Comparison of ENCODE assay signal across 8 mouse cellular contexts in the genomic region with DNA sequence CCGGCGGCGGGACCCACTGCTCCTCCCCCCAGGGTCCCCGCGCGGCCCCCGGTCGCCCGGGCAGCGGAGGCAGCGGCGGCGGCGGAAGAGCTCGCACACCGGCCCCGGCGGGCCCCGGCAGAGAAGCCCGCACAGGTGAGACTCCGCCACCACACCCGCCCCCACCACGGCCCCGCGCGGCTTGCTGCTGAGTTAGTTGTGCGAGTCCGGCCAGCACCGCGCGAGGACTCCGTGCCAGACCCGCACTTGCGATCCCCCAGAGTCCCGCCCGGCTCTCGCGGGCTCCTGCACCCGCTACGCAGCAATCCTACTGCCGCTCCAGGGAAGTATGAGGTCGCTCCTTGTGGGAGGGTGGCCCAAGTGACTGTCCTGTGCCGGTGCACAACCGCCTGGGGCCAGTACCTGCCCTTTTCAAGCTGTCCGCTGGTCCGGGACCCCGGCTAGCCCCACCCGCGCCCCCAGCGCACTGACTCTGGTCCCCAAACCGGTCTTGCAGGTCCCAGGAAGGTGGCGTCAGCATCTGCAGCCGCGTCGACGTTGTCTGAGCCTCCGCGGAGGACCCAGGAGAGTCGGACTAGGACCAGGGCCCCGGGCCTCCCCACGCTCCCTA. TPM values are rescaled to one million over a fixed set of nuclear protein-coding genes. Genes with fewer than 3 reads are reported as not detected.
A peak's percentile ranks its signal among the peaks of the same experiment; 100 is the strongest.
DNase-seq lines count a peak whose midpoint lies in the region; ATAC-seq and TF ChIP-seq lines count a peak whose summit lies in the region.

No protein-coding gene starts in this region.

- peak overlapping the region; percentile 76 for H3K9ac ChIP-seq in intestine, embryonic 14.5 days (ENCODE audit: low read length)
- peak overlapping the region; percentile 78 for H3K9ac ChIP-seq in liver, embryonic 14.5 days (replicated peaks)
- H3K9ac ChIP-seq in neural tube, embryonic 12.5 days: peak overlapping the region; percentile 80

- peak overlapping the region; percentile 71 for H3K4me3 ChIP-seq in intestine, embryonic 14.5 days (ENCODE audit: low read depth, low read length)
- H3K4me3 ChIP-seq in liver, embryonic 14.5 days (ENCODE audit: insufficient read depth in 1 of 2, low read depth in 2 of 2, low read length in 2 of 2): peak overlapping the region; percentile 57 to 66
- H3K4me3 ChIP-seq in neural tube, embryonic 12.5 days: peak overlapping the region; percentile 82

- no peak for TF ChIP-seq EP300 in liver, embryonic 14.5 days (IDR thresholded peaks at IDR 0.05; ENCODE audit: low read depth)

- 0 out of 2 replicates have a peak, but pooled peaks have one; percentile 22 for ATAC-seq in cerebellum, adult (ENCODE audit: insufficient number of reproducible peaks, low FRiP score, low TSS enrichment)
- ATAC-seq in erythroblast, adult 5-6 weeks (replicated peaks; ENCODE audit: low FRiP score, poor library complexity, severe bottlenecking): peak; percentile 29
- ATAC-seq in intestine, embryonic 14.5 days (replicated peaks; ENCODE audit: low FRiP score, low TSS enrichment, low read depth): peak; percentile 65
- ATAC-seq in liver, embryonic 14.5 days (ENCODE audit: insufficient read depth): peak; percentile 9
- ATAC-seq in neural tube, embryonic 12.5 days (ENCODE audit: low FRiP score, low read depth): peak; percentile 77

- peak overlapping the region; percentile 93 for H3K4me2 ChIP-seq in intestine, embryonic 14.5 days (ENCODE audit: low read length)
- peak overlapping the region; percentile 76 for H3K4me2 ChIP-seq in liver, embryonic 14.5 days (ENCODE audit: low read depth)
- H3K4me2 ChIP-seq in neural tube, embryonic 12.5 days (replicated peaks): peak overlapping the region; percentile 99

- H3K27ac ChIP-seq in intestine, embryonic 14.5 days (ENCODE audit: low read depth): peak overlapping the region; percentile 80
- H3K27ac ChIP-seq in liver, embryonic 14.5 days: peak overlapping the region; percentile 6; the same call in 1 of the 2 replicates
- H3K27ac ChIP-seq in neural tube, embryonic 12.5 days: no peak overlapping the region

- no peak for DNase-seq in cerebellum, adult 11 months
- peak; percentile 55 for DNase-seq in adrenal gland, adult 2 months
- DNase-seq in intestine, embryonic 14.5 days (ENCODE audit: low spot score): peak; percentile 84
- DNase-seq in liver, embryonic 14.5 days (ENCODE audit: low read depth in 3 of 3, low spot score in 3 of 3): no peak
- peak; percentile 41 to 55 for DNase-seq in thymus, postnatal 36 days

- peaks cover 2% of the 10 kb centered on the region; the same call in 1 of the 2 replicates for H3K27me3 ChIP-seq in intestine, embryonic 14.5 days (replicated peaks; ENCODE audit: control insufficient read depth, insufficient read depth, low read length)
- H3K27me3 ChIP-seq in liver, embryonic 14.5 days (ENCODE audit: control insufficient read depth, insufficient read depth, low read length): no peaks in the 10 kb centered on the region
- peaks cover 35% of the 10 kb centered on the region for H3K27me3 ChIP-seq in neural tube, embryonic 12.5 days (replicated peaks)

- no peak for TF ChIP-seq CTCF in liver, embryonic 14.5 days (IDR thresholded peaks at IDR 0.05; ENCODE audit: low read depth)

- WGBS in intestine, embryonic 14.5 days: under 1% methylated on average over 44 of the region's 61 CpGs
- WGBS in liver, embryonic 14.5 days (ENCODE audit: insufficient replicate concordance): 2% methylated on average over 51 of the region's 61 CpGs
- under 1% methylated on average over 58 of the region's 61 CpGs for WGBS in neural tube, embryonic 12.5 days

- peaks cover 12% of the 10 kb centered on the region for H3K4me1 ChIP-seq in intestine, embryonic 14.5 days (replicated peaks; ENCODE audit: control insufficient read depth, insufficient read depth, low read length)
- H3K4me1 ChIP-seq in liver, embryonic 14.5 days (replicated peaks; ENCODE audit: control insufficient read depth in 2 of 2, insufficient read depth in 2 of 2, low read length in 1 of 2): peaks cover 39 to 69% of the 10 kb centered on the region in 2 experiments
- H3K4me1 ChIP-seq in neural tube, embryonic 12.5 days: peaks cover 7% of the 10 kb centered on the region

- no peaks in the 10 kb centered on the region for H3K36me3 ChIP-seq in intestine, embryonic 14.5 days (ENCODE audit: control insufficient read depth, insufficient read depth, low read length)
- H3K36me3 ChIP-seq in liver, embryonic 14.5 days (replicated peaks; ENCODE audit: control insufficient read depth, insufficient read depth, low read depth): no peaks in the 10 kb centered on the region
- H3K36me3 ChIP-seq in neural tube, embryonic 12.5 days: no peaks in the 10 kb centered on the region

- H3K9me3 ChIP-seq in intestine, embryonic 14.5 days (ENCODE audit: control insufficient read depth, low read length): no peaks in the 10 kb centered on the region
- H3K9me3 ChIP-seq in liver, embryonic 14.5 days (ENCODE audit: control insufficient read depth, low read length): no peaks in the 10 kb centered on the region
- no peaks in the 10 kb centered on the region for H3K9me3 ChIP-seq in neural tube, embryonic 12.5 days

RNA-seq across cellular contexts. Expression of a gene that starts 4.4 kb away (rescaled TPM):
- total RNA-seq in adrenal gland, adult 2 months (2021): 10 to 100 TPM; 29.9 to 78.1 TPM
- 27.6 and 46.9 TPM in 2 replicates for polyA plus RNA-seq in adrenal gland, adult 2 months (2012; rRNA removed)
- 37.4 and 49.8 TPM in 2 replicates for total RNA-seq in erythroblast, adult 5-6 weeks (2015; ENCODE audit: low replicate concordance)
- 24.4 and 39.0 TPM in 2 replicates for total RNA-seq in erythroblast, adult 5-6 weeks (2017; ENCODE audit: low replicate concordance)
- 123 and 134 TPM in 2 replicates for polyA plus RNA-seq in intestine, embryonic 14.5 days (2014; fragmentation: Nextera tagmentation; extraction: Ambion mirVana)
- 71.0 and 71.8 TPM in 2 replicates for polyA plus RNA-seq in liver, embryonic 14.5 days (2012; rRNA removed)
- 98.2 and 102 TPM in 2 replicates for polyA plus RNA-seq in liver, embryonic 14.5 days (2014; fragmentation: Nextera tagmentation; extraction: Ambion mirVana)
- 8.2 and 12.1 TPM in 2 replicates for polyA plus RNA-seq in neural tube, embryonic 12.5 days (2016; fragmentation: Nextera tagmentation; extraction: Ambion mirVana)

RNA-seq across cellular contexts. Expression of a gene that starts 19.3 kb away (rescaled TPM):
- total RNA-seq in adrenal gland, adult 2 months (2021): 10 to 100 TPM; 17.7 to 22.3 TPM
- 17.5 and 19.5 TPM in 2 replicates for polyA plus RNA-seq in adrenal gland, adult 2 months (2012; rRNA removed)
- total RNA-seq in erythroblast, adult 5-6 weeks (2015; ENCODE audit: low replicate concordance): 1.7 and 3.3 TPM in 2 replicates
- total RNA-seq in erythroblast, adult 5-6 weeks (2017; ENCODE audit: low replicate concordance): 0.70 and 1.2 TPM in 2 replicates
- polyA plus RNA-seq in intestine, embryonic 14.5 days (2014; fragmentation: Nextera tagmentation; extraction: Ambion mirVana): 12.7 and 16.7 TPM in 2 replicates
- polyA plus RNA-seq in liver, embryonic 14.5 days (2012; rRNA removed): 3.1 and 3.5 TPM in 2 replicates
- polyA plus RNA-seq in liver, embryonic 14.5 days (2014; fragmentation: Nextera tagmentation; extraction: Ambion mirVana): 1.3 and 1.8 TPM in 2 replicates
- 16.8 and 17.8 TPM in 2 replicates for polyA plus RNA-seq in neural tube, embryonic 12.5 days (2016; fragmentation: Nextera tagmentation; extraction: Ambion mirVana)

RNA-seq across cellular contexts. Expression of a gene that starts 26.5 kb away (rescaled TPM):
- 10 to 100 TPM; 31.2 to 49.8 TPM for total RNA-seq in adrenal gland, adult 2 months (2021)
- polyA plus RNA-seq in adrenal gland, adult 2 months (2012; rRNA removed): 58.4 and 60.7 TPM in 2 replicates
- 24.2 and 26.5 TPM in 2 replicates for total RNA-seq in erythroblast, adult 5-6 weeks (2015; ENCODE audit: low replicate concordance)
- total RNA-seq in erythroblast, adult 5-6 weeks (2017; ENCODE audit: low replicate concordance): 8.3 and 24.5 TPM in 2 replicates
- 70.1 and 72.1 TPM in 2 replicates for polyA plus RNA-seq in intestine, embryonic 14.5 days (2014; fragmentation: Nextera tagmentation; extraction: Ambion mirVana)
- 13.3 and 13.7 TPM in 2 replicates for polyA plus RNA-seq in liver, embryonic 14.5 days (2012; rRNA removed)
- polyA plus RNA-seq in liver, embryonic 14.5 days (2014; fragmentation: Nextera tagmentation; extraction: Ambion mirVana): 12.9 and 13.9 TPM in 2 replicates
- polyA plus RNA-seq in neural tube, embryonic 12.5 days (2016; fragmentation: Nextera tagmentation; extraction: Ambion mirVana): 8.9 and 13.7 TPM in 2 replicates

Comparison
In these comparisons a context has a peak if more than half of its experiments do, and no peak if none do; other contexts are left out.
1. ATAC-seq: peak in every context shown above with its lines; median percentile 77 in neural tube, embryonic 12.5 days; 65 in intestine, embryonic 14.5 days; 29 in erythroblast, adult 5-6 weeks; 22 in cerebellum, adult; 9 in liver, embryonic 14.5 days.
2. DNase-seq: peak in adrenal gland, adult 2 months (single experiment), intestine, embryonic 14.5 days (single experiment) and thymus, postnatal 36 days (2 of 2); none in cerebellum, adult 11 months (single experiment) and liver, embryonic 14.5 days (0 of 3).
3. Peak in every context shown above with its lines, with median percentiles within 50 percentile points of each other: H3K4me2 ChIP-seq, H3K4me3 ChIP-seq and H3K9ac ChIP-seq.